Mouse (Mus musculus): Measurements from ENCODE around the gene Lyz1. TPM values are rescaled to one million over a fixed set of nuclear protein-coding genes. Genes with fewer than 3 reads are reported as not detected.

Gene Lyz1
- polyA plus RNA-seq (2015; fragmentation: Illumina TruSeq; extraction: RNeasy Lipid Tissue Mini Kit (QIAGEN cat#74804); ENCODE audit: insufficient read depth, low replicate concordance) = 41.2 TPM

DNA sequence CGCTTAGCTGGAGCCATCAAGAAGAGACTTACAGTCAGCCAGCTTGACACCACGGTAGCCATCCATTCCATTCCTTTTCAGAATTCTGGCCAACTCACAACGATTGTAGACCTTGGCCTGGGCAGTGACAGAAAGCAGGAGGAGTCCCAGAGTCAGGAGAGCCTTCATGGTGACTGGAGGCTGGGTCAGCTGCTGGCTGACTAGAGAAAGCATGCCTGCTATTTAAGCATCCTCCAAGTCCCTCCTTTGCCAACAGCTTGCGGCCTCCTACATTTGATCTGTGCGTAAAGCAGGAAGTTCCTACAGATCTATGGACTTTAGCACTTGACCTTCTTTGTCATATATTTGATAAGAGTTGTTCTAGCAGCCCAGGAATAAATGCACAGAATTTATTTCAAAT lies at the start of gene Lyz1:
Gene Lyz1, minus strand, starts transcription at position 198 of the 400 bp plus-strand sequence.

DNA sequence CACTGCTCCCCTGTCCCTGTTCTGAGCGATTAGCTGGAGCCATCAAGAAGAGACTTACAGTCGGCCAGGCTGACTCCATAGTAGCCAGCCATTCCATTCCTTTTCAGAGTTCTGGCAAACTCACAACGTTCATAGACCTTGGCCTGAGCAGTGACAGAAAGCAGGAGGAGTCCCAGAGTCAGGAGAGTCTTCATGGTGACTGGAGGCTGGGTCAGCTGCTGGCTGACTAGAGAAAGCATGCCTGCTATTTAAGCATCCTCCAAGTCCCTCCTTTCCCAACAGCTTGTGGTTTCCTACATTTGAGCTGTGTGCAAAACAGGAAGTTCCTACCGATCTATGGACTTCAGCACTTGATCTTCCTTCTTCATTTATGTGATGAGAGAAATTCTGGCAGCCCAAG lies 10.6 kb downstream of the Lyz1 start, which contains the start of gene Lyz2:
Gene Lyz2, minus strand, starts transcription at position 273 of the 400 bp plus-strand sequence.

DNA sequence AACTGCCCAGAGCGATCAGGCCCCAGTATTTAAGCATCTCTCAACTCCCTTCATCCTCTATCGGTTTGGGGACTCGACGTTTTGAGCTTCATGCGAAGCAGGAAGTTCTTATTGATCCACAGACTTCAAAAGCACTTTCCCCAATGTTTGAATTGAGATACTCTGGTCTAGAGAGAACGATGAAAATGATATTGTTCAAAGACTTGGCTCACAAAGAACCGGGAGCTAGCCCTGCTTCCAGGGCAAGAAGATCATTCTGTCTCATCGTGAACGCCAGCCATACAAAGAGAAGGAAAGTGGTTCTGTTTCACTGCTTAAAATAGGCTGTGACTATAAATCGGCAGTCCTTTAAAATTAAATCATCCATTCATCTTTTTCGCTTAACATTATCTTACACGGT lies 54.1 kb downstream of the Lyz1 start, which contains the start of gene 9530003J23Rik:
Gene 9530003J23Rik, minus strand, starts transcription at position 101 of the 400 bp plus-strand sequence.

Other genes starting within 250 kb of the Lyz1 start
- not detected for gene Lrrc10, start 247.5 kb downstream of the Lyz1 start, polyA plus RNA-seq (2015; fragmentation: Illumina TruSeq; extraction: RNeasy Lipid Tissue Mini Kit (QIAGEN cat#74804); ENCODE audit: insufficient read depth, low replicate concordance)
- gene Cct2, start 229.1 kb downstream of the Lyz1 start, polyA plus RNA-seq (2015; fragmentation: Illumina TruSeq; extraction: RNeasy Lipid Tissue Mini Kit (QIAGEN cat#74804); ENCODE audit: insufficient read depth, low replicate concordance) = 292 TPM
- gene Frs2, start 144.3 kb downstream of the Lyz1 start, polyA plus RNA-seq (2015; fragmentation: Illumina TruSeq; extraction: RNeasy Lipid Tissue Mini Kit (QIAGEN cat#74804); ENCODE audit: insufficient read depth, low replicate concordance) = 26.7 TPM
- 96.2 TPM for gene Yeats4, start 68.4 kb downstream of the Lyz1 start, polyA plus RNA-seq (2015; fragmentation: Illumina TruSeq; extraction: RNeasy Lipid Tissue Mini Kit (QIAGEN cat#74804); ENCODE audit: insufficient read depth, low replicate concordance)
- not detected for gene 9530003J23Rik, start 54.2 kb downstream of the Lyz1 start, polyA plus RNA-seq (2015; fragmentation: Illumina TruSeq; extraction: RNeasy Lipid Tissue Mini Kit (QIAGEN cat#74804); ENCODE audit: insufficient read depth, low replicate concordance)
- gene Lyz2, start 10.5 kb downstream of the Lyz1 start, polyA plus RNA-seq (2015; fragmentation: Illumina TruSeq; extraction: RNeasy Lipid Tissue Mini Kit (QIAGEN cat#74804); ENCODE audit: insufficient read depth, low replicate concordance) = 3,787 TPM
- 133 TPM for gene Cpsf6, start 87.1 kb upstream of the Lyz1 start, polyA plus RNA-seq (2015; fragmentation: Illumina TruSeq; extraction: RNeasy Lipid Tissue Mini Kit (QIAGEN cat#74804); ENCODE audit: insufficient read depth, low replicate concordance)